Mouse (Mus musculus) left cerebral cortex, adult 9 months (tissue): Measurements from ENCODE around the gene Srp14.

Source experiments
- DNase-seq, 2 experiments: peaks; one replicate each; pipeline ENCODE4 v3.0.0; 2022; ENCODE audit warnings: low spot score in 2 of 2

The Srp14 gene

DNA sequence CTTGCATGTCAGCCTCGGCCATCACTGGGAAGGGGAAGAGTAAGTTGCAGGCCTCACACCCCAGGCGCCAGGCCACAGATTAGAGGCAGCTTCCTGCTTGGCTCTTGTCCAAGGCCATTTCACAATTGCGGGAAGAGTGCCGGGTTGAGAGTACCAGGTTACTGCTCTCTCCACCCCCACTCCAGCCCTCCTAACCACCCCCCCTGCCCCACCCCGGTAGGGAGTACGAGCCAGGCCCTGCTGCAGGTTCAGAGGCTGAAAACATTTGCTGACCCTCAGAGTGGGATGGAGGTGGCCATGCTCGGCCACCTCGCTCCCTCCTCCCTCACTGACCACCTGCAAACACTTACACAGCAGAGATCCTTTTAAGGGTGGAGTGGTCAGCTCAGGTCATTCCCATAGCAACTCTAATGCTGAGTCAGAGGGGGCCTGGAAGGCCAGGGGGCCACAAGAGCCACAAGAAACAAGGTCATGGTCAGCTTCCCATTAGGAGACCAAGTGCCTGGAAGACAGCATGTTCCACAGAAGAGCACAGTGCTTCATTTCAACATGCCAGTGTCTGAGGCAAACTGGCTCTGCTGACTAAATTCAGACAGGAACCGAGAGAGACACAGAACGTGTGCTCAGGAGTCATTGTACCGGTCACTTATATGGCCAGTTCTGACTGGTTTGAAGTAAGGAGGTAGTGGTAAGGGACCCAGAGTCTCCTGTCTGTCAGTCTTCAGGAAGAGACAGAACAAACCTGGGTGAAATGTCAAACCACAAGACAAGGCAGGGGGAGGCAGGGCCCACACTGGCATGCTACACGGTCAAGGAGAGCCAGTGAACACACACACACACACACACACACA, 11.0 kb upstream of the Srp14 start:
- DNase-seq = peak in 1 of 2 experiments; percentile 46

DNA sequence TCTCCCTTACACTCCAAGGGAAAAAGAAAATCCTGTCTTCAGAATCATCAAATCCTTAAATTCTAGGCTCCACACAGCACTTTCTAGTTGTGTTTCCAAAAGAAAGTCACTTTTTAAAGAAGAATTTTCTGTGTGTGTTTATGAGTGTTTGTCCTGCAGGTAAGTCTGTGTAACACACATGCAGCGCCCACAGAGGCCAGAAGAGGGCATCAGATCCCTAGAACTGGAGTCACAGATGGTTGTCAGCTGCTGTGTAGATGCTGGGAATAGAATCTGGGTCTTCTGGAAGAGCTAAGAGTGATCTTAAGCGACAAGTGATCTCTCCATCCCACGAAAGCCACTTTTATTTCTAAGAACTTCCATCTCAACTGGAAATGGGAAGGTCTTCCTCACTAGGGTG, 8.3 kb upstream of the Srp14 start:
- DNase-seq = no peak

DNA sequence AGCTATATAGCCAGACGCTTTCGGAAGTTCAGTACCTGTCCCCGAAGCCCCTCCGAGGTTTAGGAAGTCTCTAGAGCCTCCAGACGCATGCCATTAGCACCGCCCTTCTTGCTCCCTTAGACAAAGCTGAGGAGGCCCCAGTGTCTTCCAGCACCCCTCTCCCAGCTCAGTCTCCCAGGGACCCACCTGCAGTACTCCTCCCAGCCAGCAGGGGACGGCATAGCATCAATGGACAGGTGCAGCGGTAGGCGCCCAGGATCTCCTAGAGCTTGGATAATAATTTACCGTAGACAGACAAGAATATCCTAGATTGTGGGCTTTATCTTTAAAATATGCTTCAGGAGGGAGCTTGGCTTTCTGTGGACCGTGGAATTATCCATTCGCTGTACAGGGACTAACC, 7.4 kb upstream of the Srp14 start:
- peak in 1 of 2 experiments; percentile 76 for DNase-seq

DNA sequence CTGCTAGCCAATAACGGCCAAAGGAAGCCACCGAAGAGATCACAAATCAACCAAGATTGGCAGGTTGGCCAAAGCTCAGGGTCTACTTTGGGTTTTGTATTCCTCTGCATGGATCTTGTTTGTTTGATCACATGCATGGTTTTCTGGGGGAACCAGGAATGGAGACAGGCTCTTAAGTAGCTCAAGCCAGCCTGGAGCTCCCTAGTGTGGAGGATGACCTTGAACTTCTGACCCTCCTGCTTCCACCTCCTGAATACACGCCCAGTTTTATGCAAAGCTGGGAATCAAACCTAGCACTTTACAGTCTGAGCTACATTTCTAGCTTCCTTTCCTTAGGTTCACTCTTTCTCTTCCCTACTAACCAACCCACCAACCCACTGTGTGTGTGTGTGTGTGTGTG, 5.9 kb upstream of the Srp14 start:
- DNase-seq = no peak

DNA sequence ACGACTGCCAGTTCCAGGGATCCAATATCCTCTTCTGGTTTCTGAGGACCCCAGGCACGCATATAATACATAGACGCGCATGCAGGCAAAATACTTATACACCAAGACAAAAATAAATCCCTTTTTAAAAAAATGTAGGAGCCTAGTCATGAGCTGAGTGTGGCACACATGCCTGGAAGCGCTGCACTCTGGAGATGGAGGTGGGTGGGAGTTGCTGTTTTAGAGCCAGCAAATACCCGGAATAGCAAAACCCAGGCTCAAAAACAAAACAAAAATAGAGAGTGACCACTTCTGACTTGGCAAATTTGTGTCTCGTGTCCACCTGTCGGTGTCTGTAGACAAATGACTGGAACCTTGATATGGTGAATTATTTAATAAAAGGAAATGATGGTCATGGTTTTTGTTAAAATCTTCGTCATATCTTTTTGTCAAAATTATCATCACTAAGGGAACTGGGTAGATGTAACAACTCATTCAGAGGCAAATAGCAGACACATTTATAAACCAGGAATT, 4.9 kb upstream of the Srp14 start:
- no peak for DNase-seq

DNA sequence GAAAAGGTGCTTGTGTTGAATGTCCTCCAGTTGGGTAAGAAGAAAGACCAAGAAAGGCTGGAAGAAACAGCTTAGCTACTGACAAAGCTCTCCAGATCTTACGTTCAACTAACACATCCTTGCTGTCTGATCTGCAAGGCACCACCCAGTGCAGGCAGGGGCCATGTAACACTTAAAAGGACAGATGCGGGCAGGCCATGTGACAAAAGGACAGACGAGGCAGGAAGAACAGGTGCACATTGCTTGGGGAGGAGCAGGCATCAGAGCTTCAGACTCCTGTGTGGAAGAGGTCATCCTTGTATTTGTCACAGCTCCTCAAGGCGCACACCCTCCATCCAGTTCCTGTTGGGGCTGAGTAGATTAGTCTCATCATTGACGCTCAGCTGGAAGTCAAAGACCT, 3.5 kb upstream of the Srp14 start:
- DNase-seq = no peak

DNA sequence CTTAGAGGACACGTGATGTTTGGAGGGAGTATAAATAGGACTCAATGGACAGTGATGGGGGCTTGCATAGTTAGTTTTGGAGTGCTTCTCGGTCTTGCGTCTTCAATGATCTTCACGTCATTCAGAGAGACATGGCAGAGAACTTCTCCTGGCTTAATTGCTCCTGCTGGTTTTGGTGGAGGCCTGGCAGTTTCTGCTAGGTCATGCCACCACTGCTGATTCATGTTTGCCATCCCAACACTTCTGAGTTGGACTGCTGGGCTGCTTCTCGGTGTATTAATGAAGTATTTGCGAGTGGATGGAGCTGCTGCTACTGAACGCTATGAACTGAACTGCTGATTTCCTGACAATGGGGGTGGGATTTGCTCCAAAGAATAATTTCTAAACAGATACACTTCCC, 1.4 kb upstream of the Srp14 start:
- no peak for DNase-seq

DNA sequence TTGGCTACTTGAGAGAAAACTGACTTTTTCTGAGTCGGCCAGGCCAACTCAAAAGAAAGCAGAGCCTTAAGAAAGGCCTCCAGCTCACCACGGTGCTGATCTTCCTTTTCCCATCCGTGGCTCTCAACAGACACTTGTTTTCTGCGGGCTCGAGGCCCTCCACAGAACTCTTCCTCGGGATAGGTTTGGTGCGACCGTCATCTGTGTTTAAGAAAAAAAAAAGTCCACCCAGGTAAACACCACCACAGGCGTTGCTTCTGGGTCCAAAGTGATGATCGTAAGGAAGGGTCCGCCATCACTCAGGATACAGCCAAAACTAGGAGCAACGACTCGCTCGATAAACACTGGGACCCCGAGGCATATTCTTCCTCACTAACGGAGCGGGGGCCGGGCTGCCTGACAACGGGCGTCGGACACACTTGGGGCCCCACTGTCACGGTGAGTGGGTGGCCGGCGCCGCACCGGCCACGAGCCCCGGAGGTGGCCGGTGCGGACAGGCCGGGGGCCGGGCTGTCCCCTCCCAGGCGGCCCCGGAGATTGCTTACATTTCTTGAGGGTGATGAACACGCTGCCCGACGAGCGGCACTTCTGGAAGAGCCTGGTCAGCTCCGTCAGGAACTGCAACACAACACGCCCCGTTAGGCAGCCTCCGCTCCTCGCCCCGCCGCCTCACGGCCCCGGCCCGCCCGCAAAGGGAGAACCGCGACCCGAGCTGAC, 520 bp downstream of the Srp14 start:
- DNase-seq = no peak

DNA sequence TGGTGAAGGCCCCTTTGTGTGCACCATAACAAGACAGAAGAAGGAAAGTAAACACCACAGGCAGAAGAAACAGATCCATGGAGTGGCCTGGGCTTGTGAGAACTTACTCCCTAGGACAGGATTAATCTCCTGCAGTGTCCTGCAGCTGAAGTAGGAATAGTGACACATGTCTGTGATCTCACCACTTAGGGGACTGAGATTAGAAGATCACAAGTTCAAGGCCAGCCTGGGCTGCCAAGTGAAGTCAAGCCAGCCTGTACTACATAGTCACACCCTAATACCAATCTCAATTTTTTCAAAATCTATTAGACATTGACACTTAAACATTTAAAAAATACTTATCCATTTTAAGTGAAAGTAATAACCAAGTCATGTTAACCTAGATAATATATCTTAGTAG, 11.2 kb downstream of the Srp14 start:
- DNase-seq = no peak

DNA sequence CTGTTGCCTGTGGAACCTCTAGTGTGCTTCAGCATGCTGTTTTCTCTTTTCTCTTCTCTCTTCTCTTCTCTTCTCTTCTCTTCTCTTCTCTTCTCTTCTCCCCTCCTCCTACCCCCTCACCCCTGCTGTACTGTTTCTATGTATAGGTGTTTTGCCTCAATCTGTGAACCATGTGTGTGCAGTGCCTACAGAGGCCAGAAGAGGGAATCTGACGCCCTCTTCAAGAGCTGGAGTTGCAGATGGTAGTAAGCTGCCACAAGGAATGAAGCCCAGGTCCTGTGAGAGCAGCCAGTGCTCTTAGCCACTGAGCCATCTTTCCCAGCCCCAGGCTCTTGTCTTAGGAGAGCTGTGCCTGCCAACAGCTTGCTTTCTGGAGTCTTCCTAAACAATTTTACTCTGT, 12.9 kb downstream of the Srp14 start:
- no peak for DNase-seq

DNA sequence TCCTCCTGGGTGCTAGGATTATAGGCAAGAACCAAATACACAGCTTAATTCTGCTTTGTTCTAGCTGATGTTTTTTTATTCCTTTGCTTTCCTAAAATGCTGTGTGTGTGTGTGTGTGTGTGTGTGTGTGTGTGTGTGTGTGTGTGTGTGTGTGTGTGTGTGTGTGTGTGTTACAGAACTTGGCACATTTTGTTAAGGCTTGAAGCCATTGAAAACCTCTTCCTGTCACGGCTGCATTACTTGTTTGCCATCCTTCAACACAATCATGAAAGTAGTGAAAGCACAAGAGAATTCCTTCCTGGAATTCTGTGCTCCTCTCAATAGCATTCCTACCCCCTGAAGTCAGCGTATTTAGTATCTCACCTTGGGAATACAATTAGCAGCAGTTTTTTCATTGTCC, 13.6 kb downstream of the Srp14 start:
- no peak for DNase-seq

DNA sequence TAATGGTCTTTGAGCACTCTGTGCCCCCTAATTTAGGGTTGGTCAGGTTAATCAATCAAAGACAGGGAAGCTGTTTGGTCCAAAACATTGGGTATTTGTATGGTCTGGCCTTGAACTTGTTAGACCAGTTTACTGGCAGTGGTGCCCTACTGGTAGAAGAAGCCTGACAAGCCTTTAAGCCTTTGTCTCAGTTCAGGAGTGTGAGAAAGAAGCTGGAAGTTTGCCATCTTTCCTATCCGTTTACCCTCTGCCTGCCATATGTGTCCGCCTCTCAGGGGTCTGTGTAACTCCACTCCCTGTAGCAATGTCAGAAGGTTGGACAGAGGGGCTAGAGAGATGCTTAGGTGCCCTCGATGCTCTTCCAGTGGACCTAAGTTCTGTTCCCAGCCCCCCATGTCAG, 15.1 kb downstream of the Srp14 start:
- no peak for DNase-seq

DNA sequence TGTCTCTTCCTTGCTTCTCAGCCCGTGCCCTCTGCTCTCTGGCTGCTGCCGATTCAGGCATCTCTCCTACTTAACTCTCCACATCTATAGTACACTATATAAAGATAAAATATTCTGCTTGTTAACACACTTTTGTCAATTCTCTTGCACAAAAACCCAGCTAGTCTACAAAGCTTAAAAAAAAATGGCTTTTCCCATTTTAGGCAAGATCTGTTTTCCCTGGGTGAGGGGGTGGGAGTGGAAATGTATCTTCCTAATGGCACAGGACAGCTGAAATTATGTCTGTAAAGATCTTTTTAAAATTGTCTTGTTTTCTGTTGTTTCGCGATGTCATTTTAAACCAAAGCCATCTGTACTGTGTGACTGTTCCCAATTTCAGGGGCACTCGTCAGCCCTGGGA, 16.0 kb downstream of the Srp14 start:
- no peak for DNase-seq

DNA sequence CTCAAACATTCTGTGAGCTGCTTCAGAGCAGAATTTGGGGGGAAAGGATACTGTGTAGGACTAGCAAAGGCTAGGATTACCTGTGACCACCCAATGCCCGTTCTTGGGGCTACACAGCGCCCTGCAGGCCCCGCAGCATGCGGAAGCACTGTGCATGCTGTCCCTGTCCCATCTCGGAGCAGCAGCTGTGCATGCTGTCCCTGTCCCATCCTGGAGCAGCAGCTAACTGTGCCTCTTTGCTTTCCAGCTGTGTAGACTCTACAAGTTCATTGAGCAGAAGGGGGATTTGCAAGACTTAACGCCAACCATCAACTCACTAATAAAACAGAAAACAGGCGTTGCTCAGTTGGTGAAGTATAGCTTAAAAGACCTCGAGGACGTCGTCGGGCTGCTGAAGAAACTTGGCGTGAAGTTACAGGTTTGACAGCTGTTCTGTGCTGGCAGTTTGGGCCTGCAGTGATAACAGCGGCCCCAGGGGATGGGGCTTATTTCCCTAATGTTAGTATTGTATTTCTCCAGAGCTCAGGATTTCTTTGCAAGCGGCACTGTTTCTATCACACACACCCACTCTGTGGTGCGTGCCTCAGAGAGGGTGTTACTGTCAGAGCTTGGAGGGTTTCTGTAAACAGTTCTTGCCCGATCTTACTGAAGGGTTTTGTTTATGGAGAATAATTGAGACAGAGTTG, 17.9 kb downstream of the Srp14 start:
- no peak for DNase-seq

DNA sequence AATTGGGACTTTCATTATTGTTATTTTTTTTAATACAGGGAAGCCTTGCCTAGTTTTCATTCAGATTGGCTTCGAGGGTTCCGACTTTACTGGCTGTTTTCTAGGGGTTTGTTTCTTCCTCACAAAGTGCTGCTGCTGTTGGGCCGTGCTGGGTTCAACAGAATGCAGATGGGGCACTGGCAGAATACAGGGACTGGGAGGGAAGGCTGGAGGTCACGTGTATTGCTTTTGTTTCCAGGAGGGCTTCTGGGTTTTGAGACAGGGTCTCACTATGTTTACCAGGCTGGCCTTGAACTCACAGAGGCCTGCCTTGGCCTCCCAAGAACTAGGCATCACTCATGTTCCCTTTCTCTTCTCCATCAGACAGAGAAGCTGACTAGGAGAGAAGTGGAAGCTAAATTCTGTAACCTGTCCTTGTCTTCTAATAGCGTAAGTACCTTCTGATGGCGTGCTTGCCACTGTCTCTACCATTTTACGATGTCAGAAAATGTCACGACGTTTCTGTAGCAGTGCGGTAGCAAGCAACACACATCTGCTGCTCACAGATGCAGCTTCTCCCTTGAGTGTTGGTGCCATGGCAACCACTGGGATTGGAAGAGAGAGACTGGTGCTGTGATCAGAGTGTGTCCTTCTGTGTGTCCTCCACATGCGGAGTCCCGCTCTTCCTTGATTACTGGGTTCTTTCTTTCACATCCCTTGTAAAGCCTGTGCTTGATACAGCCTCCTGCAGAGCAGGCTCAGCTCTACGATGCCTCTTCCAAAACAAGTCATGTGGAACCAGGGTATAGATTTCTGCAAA, 21.8 kb downstream of the Srp14 start:
- DNase-seq = peak; percentile 47 to 52

DNA sequence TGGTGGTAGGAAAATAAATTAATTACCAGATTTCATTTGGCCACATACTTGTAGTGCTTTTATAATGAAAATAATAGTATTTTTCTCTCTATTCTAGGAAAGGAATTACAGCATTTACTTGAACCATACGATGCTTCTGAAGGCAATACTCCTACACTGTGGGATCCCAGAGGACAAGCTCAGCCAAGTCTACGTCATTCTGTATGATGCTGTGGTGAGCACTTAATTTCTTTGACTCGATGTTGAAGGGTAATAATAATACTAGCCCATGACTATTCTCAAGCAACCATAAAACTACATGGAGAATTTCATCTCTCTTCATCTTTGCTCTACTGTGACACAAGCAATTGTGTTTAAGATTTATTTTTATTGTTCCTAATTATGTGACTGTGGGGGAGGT, 22.5 kb downstream of the Srp14 start:
- no peak for DNase-seq

DNA sequence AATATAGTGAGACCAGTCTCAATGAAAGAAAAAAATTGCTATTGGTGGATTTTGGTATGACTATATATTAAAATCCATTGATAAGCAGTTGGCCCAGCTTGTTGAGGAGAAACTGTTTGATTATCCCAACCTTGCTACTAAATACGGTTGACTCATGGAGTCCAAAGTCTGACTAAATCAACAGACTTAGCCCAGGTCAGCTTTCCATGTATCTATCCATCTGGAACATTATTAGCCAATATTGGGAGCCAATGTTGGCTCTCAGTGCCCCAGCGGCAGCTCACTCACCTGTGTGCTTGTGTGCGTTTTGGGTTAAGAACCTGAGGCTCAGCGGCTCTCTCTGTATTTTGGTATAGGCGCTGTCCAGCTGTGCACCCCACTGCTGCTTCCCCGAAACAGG, 28.5 kb downstream of the Srp14 start:
- no peak for DNase-seq

DNA sequence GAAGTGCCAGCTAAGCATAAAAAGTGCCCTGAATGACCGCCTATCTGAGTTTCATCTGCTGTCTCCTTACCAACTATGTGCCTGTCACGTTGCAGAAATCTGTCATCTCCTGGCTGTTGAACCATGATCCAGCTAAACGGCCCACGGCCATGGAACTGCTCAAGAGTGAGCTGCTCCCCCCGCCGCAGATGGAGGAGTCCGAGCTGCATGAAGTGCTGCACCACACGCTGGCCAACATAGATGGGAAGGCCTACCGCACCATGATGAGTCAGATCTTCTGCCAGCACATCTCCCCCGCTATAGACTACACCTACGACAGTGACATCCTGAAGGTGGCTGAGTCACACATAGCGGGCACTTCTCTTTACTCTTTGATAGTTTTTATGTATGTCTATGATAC, 31.3 kb downstream of the Srp14 start:
- DNase-seq = peak; percentile 58 to 77

DNA sequence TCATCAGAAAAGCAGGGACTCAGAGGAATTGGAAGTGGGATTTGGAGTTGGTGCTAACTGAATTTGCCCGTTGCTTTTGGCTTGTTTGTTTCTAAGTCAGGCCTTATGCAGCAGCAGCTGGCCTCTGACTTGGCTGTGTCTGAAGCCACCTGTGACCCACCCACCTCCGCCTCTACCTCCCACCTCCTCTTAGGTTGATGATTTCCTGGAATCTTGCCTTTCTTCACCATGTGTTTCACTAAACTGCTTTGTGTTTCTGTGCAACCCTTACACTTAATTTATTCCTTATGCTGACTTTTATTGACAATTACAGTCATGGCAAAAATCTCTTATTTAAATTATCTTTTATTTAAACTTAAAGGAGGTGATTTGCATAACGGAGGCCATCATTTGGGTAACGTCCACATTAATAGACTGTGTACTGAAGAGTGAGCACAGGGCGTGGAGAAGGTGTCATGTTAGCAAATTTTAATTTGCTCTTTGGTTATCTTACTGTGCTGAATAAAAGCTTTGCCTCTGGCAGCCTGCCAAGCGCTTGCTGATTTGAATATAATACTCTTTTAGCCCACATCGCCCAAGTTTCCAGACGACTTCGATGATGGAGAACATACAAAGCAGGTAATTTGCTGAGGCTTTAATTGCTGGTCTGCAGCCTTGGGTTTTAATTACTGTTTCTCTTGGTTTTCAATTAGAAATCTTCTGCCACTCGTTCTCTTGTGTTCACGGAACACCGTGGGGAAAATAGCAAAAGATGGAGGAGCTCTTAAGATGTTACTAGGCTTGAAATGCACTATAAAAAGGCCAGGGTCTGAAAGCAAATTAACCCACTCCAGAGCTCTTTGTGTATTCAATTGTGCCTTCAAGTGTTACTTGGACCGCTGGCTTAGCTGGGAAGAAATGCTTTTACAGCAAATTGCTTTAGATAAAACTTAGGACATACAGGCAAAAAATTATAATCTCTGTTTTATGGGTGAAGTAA, 33.5 kb downstream of the Srp14 start:
- DNase-seq = peak; percentile 35 to 53

DNA sequence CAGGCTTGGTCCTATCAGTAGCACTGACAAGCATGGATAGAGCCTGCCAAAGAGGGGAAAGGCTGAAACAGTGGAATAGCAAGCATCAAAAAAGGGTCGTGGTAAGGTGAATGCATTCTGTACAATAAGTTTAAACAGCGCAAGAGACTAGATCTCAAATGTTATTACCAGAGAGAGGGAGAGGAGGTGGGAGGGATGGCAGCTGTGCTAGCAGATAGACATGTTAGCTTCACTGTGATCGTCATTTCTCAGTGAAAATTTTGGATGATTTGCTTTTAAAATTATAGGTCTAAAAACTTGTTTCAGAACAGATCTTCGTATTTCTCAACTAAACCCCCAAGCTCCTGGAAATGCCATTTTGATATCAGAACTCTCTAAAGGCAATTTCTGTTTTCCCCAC, 36.8 kb downstream of the Srp14 start:
- no peak for DNase-seq

DNA sequence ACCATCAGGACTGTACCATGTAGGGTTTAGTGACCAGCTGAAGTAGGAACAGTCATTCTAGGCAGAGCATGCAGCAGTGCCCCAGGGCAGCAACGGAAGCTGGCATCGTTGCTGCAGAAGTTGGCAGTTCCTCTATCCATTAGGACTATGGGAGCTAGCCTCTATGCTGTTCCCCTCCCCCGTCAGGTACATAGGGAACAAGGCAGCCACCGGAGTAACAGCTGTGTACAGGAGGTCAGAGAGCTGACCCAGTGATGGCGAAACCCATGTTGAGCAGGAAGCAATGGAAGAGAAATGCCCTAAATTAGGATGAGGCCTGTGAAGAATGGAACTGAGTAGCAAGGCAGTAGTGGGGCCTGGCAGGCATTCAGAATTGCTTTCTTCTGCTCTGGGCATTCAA, 37.3 kb downstream of the Srp14 start:
- DNase-seq = no peak
